Comparison of ENCODE assay signal across 17 mouse cellular contexts in the genomic region with DNA sequence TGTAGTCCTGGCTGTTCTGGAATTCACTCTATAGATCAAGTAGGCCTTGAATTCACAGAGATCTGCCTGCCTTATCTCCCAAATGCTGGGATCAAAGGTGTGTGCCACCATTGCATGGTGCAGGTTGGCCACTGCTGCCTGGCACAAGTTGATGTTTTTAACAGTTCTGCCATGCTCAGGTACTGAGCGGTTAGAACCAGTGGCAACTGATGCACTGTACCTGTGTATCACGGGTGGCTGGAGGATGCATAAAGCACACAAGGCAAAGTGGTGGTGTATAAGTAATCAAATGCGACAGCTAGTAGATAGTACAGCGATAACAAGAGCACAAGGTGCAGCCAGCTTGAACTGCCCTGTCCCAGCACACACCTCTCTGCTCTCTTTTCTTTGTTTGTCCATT. TPM values are rescaled to one million over a fixed set of nuclear protein-coding genes. Genes with fewer than 3 reads are reported as not detected.
"Had no signal": no experiment of that assay in that cellular context is flagged by ENCODE, and none has a peak within 500 bp of the region (broad histone marks: within the 10 kb centered on the region; RNA-seq: fewer than 3 reads in every experiment).

No protein-coding gene starts in this region.

- DNase-seq: kidney, adult 9 months; lung, adult 2 months; lung, postnatal 4 days; midbrain, embryonic 14.5 days; spleen, adult 18-20 months; thymus, adult 2 months; thymus, postnatal 25 days had no signal

- H3K4me2 ChIP-seq: liver, embryonic 11.5 days; liver, embryonic 15.5 days; neural tube, embryonic 12.5 days had no signal

- H3K9ac ChIP-seq: liver, embryonic 15.5 days; neural tube, embryonic 12.5 days had no signal

- H3K9me3 ChIP-seq: limb, embryonic 10.5 days; liver, embryonic 15.5 days; midbrain, embryonic 10.5 days; neural tube, embryonic 12.5 days had no signal

- H3K36me3 ChIP-seq: limb, embryonic 10.5 days; liver, embryonic 15.5 days; midbrain, embryonic 10.5 days; neural tube, embryonic 12.5 days had no signal

- H3K4me3 ChIP-seq: left cerebral cortex, adult 2 months; limb, embryonic 10.5 days; liver, embryonic 15.5 days; midbrain, embryonic 10.5 days; neural tube, embryonic 12.5 days had no signal

- ATAC-seq: lung, postnatal 0 days had no signal

- H3K27ac ChIP-seq: left cerebral cortex, adult 2 months; limb, embryonic 10.5 days; liver, embryonic 15.5 days; midbrain, embryonic 10.5 days; neural tube, embryonic 12.5 days had no signal

RNA-seq across cellular contexts. Expression of gene Plac9a, which starts 58.5 kb away (rescaled TPM):
- total RNA-seq: left cerebral cortex, adult 2 months; left cerebral cortex, postnatal 14 days; megakaryocyte, adult 5-6 weeks; neutrophil, adult 5-6 weeks had no signal
- polyA plus RNA-seq: limb, embryonic 10.5 days; liver, embryonic 11.5 days; midbrain, embryonic 10.5 days; midbrain, embryonic 14.5 days; neural tube, embryonic 12.5 days; thymus, adult 2 months had no signal
